Mouse (Mus musculus) hindbrain, embryonic 10.5 days (tissue): ENCODE measurements around the gene Xirp2. TPM values are rescaled to one million over a fixed set of nuclear protein-coding genes. Genes with fewer than 3 reads are reported as not detected.
"Not testable (repeated sequence)": the region's sequence is repeated elsewhere in the genome, so short reads cannot be mapped to it uniquely, and the experiment has no call there.

Experiments
- DNase-seq: peaks from one replicate; pipeline ENCODE4 v3.0.0-alpha.2; 2017; ENCODE audit warnings: low spot score
- H3K27ac ChIP-seq: fragments of 300-500 bp; sonication (generic); 2 replicates; pipeline ENCODE4 v1.5.1; 2016; ENCODE audit warnings: mild to moderate bottlenecking, moderate library complexity
- H3K27me3 ChIP-seq: fragments of 300-500 bp; sonication (generic); 2 replicates; pipeline ENCODE4 v1.6.1; 2016; ENCODE audit warnings: mild to moderate bottlenecking; ENCODE audit not compliant: poor library complexity, insufficient read depth, severe bottlenecking
- H3K36me3 ChIP-seq: fragments of 300-500 bp; sonication (generic); 2 replicates; pipeline ENCODE4 v1.6.1; 2016; ENCODE audit warnings: mild to moderate bottlenecking, moderate library complexity
- H3K4me1 ChIP-seq: fragments of 300-500 bp; sonication (generic); replicated peaks from 2 replicates; pipeline ENCODE4 v1.6.1; 2016; ENCODE audit warnings: mild to moderate bottlenecking
- H3K4me3 ChIP-seq: fragments of 300-500 bp; sonication (generic); 2 replicates; pipeline ENCODE4 v1.5.1; 2016; ENCODE audit warnings: mild to moderate bottlenecking, moderate library complexity
- H3K9me3 ChIP-seq: fragments of 300-500 bp; sonication (generic); 2 replicates; pipeline ENCODE4 v1.6.1; 2016; ENCODE audit warnings: mild to moderate bottlenecking, moderate library complexity
- WGBS: fragments of 180-500 bp; shearing (Covaris S2); methylation state at CpG from one replicate; pipeline ENCODE4 v1.1.7; 2016; 5-methylcytosine and 5-hydroxymethylcytosine counted together
- polyA plus RNA-seq: library from polyadenylated mRNA; unstranded; fragments of >200 nt; fragmentation: Nextera tagmentation; extraction: Ambion mirVana; gene quantifications from 2 replicates; pipeline ENCODE4 v1.2.1, GENCODE M21; 2016

Gene Xirp2
- not detected in 2 replicates for polyA plus RNA-seq

DNA sequence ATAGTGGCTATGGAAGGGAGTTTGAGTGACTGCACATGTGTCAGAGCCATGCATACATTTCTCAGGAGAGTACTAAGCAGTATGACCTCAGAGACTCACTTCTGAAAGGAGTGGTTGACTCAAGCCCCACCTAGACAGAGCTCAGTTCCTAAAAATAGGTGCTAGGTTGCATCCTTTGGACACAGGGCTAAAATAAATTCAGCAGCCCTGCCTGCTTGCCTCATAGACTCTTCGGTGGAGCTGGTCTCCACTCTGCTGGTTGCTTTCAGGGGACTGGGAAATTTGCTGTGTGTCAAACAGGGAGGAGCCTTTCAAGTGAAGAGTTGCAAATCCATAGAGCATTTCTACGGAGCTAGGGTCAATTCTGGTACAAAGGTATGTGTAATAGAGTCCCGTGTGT is at the start of gene Xirp2:
TSS of gene Xirp2 (plus strand) at position 223 of the 400 bp plus-strand sequence.
- H3K27me3 ChIP-seq = no peaks in the 10 kb centered on the region
- H3K4me3 ChIP-seq = no peak within 1 kb of the TSS
- DNase-seq = no peak
- no peak within 1 kb of the TSS for H3K27ac ChIP-seq
- no peaks in the 10 kb centered on the region for H3K9me3 ChIP-seq
- WGBS = 83% methylated on average over 3 of the region's 3 CpGs
- no peaks in the 10 kb centered on the region for H3K36me3 ChIP-seq
- no peaks in the 10 kb centered on the region for H3K4me1 ChIP-seq

- not testable (repeated sequence) for H3K9me3 ChIP-seq, H3K36me3 ChIP-seq, H3K27ac ChIP-seq, H3K4me3 ChIP-seq, DNase-seq, H3K27me3 ChIP-seq, H3K4me1 ChIP-seq
- no CpG with 5 or more reads among the region's 1 CpGs for WGBS
These were observed 32.4 kb upstream of the Xirp2 start, which contains the start of gene Gm21830 for GRCm38 (mm10) chr2:67413425-67413824. Gene Gm21830, plus strand, starts transcription at chr2:67413725.

DNA sequence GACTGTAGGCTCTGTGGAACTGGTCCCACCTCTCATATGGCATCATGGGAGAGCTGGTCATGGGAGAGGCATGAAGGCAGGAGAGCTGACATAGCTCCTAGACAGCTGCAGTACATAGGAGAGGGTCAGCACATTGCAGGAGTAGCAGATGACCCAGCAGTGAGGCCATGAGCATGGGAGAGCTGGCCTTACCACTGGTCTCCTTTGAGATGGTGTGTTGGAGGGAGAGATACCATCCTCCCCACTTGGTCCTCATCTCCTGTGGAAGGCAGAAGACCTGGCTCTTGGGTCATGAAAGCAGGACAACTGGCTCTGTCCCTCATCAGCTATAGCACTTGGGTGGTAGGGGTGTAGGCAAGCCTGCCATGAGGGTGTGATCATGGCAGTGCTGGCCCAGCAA is 24.9 kb upstream of the Xirp2 start:
- Histone ChIP-seq H3K4me3 (no peak overlapping the region), H3K9me3 (no peaks in the 10 kb centered on the region), H3K4me1 (no peaks in the 10 kb centered on the region), H3K27me3 (no peaks in the 10 kb centered on the region), H3K36me3 (no peaks in the 10 kb centered on the region), H3K27ac (no peak overlapping the region)
- DNase-seq = no peak

DNA sequence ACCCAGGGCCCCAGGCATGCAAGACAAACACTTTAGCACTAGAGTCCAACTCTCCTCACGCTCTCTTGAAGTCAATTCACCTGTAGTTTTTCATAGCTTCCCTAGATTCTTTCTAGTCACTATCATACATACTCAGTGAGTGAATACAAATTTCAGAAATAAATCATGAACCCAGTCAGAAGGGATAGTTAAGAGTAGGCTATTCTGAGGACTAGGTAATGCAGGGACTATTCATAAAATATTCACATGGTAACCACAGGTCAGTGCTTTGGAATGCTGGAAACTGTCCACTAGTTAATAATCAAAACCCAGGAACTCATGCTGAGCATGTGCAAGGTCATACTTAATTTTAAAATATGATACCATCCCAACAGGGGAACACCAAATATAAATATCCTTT is 23.0 kb upstream of the Xirp2 start:
- no peaks in the 10 kb centered on the region for H3K36me3 ChIP-seq
- DNase-seq = no peak
- H3K4me3 ChIP-seq = no peak overlapping the region
- H3K4me1 ChIP-seq = no peaks in the 10 kb centered on the region
- 87% methylated on average over 1 of the region's 1 CpGs for WGBS
- H3K27ac ChIP-seq = no peak overlapping the region
- H3K9me3 ChIP-seq = no peaks in the 10 kb centered on the region
- H3K27me3 ChIP-seq = no peaks in the 10 kb centered on the region

DNA sequence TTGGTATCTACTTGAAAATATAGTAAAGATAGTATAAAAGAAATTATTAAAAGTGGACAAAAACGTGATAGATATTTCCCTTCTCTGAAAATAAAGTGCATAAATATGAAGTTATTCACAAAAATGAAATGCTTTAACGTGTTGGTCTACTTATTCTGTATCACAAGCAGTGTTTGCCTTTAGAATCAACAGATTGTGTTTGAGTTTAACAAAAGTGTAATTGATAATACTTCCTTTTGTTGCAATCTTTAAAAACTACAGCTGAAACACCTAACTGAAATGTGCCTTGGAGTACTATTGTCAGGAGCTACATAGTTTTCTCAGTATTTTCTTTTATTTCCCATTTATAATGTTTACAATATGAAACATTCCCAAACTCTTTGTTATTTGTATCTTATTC is 12.7 kb upstream of the Xirp2 start, which contains the start of gene Gm26727:
TSS of gene Gm26727 (minus strand) at position 101 of the 400 bp plus-strand sequence.
- Histone ChIP-seq H3K27ac (no peak within 1 kb of the TSS), H3K9me3 (no peaks in the 10 kb centered on the region), H3K36me3 (no peaks in the 10 kb centered on the region), H3K4me3 (no peak within 1 kb of the TSS), H3K27me3 (no peaks in the 10 kb centered on the region), H3K4me1 (no peaks in the 10 kb centered on the region)
- WGBS = 72% methylated on average over 2 of the region's 2 CpGs
- no peak for DNase-seq

- no peaks in the 10 kb centered on the region for H3K27me3 ChIP-seq
- H3K4me1 ChIP-seq = no peaks in the 10 kb centered on the region
- no peaks in the 10 kb centered on the region for H3K36me3 ChIP-seq
- no peak overlapping the region for H3K4me3 ChIP-seq
- no peak overlapping the region for H3K27ac ChIP-seq
- WGBS = 92% methylated on average over 8 of the region's 8 CpGs
- no peaks in the 10 kb centered on the region for H3K9me3 ChIP-seq
- DNase-seq = no peak
These were observed 7.5 kb upstream of the Xirp2 start for GRCm38 (mm10) chr2:67438309-67438708.

- H3K4me3 ChIP-seq = no peak overlapping the region
- no peaks in the 10 kb centered on the region for H3K9me3 ChIP-seq
- no peak overlapping the region for H3K27ac ChIP-seq
- no peaks in the 10 kb centered on the region for H3K4me1 ChIP-seq
- no peaks in the 10 kb centered on the region for H3K36me3 ChIP-seq
- DNase-seq = no peak
- H3K27me3 ChIP-seq = no peaks in the 10 kb centered on the region
- WGBS = 90% methylated on average over 1 of the region's 1 CpGs
These were observed 970 bp downstream of the Xirp2 start for GRCm38 (mm10) chr2:67446772-67447171.

DNA sequence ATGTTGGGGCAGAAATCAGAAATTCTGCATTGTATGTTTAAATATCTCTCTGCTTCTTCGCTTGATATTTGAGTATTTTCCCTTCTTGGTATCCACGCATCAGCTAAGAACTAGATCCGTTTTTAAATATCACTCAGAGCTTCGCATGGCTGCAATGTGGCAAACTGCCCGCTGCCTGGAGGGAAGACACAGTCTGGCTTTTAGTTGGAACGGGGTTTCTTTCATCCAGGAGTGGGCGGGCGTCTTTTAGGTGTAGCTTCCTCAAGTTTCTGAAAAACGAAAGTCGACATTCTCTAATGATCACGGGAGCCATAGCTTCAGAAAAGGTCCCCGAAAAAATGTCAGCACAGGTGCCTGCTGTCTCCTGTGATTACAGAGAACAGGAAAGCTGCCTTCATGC is 1.4 kb downstream of the Xirp2 start:
- DNase-seq = no peak
- 78% methylated on average over 12 of the region's 12 CpGs for WGBS

GRCm38 (mm10) chr2:67460857-67461256 is 15.1 kb downstream of the Xirp2 start:
- Histone ChIP-seq H3K4me1 (no peaks in the 10 kb centered on the region), H3K27ac (no peak overlapping the region), H3K27me3 (no peaks in the 10 kb centered on the region), H3K36me3 (no peaks in the 10 kb centered on the region), H3K9me3 (no peaks in the 10 kb centered on the region), H3K4me3 (no peak overlapping the region)
- no peak for DNase-seq
- WGBS = 89% methylated on average over 3 of the region's 3 CpGs

More for the DNA sequence above, 1.4 kb downstream of the Xirp2 start:
- no peak overlapping the region for H3K4me3 ChIP-seq
- no peaks in the 10 kb centered on the region for H3K36me3 ChIP-seq
- H3K27me3 ChIP-seq = no peaks in the 10 kb centered on the region
- no peaks in the 10 kb centered on the region for H3K9me3 ChIP-seq
- no peak overlapping the region for H3K27ac ChIP-seq
- no peaks in the 10 kb centered on the region for H3K4me1 ChIP-seq

DNA sequence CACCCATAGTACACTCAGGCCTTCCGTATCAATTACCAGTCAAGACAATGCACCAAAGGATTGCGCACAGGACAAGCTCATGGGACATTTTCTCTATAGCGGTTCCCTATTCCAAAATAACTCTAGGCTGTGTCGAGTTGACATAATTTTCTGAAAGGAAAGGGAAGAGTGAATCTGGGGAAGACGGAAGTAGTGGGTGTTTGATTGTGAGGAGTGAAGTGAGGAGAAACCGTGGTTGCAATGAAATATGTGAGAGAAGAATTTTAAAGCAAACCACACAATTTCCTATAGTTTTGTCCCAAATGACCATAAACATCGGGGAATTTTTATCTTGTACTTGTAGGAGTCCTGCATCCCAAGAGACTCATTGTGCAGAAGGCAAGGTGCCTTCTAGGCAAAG is 21.2 kb downstream of the Xirp2 start:
- H3K9me3 ChIP-seq = no peaks in the 10 kb centered on the region
- no peak for DNase-seq
- no peaks in the 10 kb centered on the region for H3K36me3 ChIP-seq
- H3K27ac ChIP-seq = no peak overlapping the region
- 88% methylated on average over 7 of the region's 7 CpGs for WGBS
- no peak overlapping the region for H3K4me3 ChIP-seq
- no peaks in the 10 kb centered on the region for H3K27me3 ChIP-seq
- no peaks in the 10 kb centered on the region for H3K4me1 ChIP-seq

- not testable (repeated sequence) for DNase-seq, H3K4me1 ChIP-seq, H3K4me3 ChIP-seq, H3K27ac ChIP-seq, H3K36me3 ChIP-seq, H3K27me3 ChIP-seq, H3K9me3 ChIP-seq
- WGBS = 90% methylated on average over 5 of the region's 5 CpGs
These were observed 24.2 kb downstream of the Xirp2 start for GRCm38 (mm10) chr2:67470030-67470429.

DNA sequence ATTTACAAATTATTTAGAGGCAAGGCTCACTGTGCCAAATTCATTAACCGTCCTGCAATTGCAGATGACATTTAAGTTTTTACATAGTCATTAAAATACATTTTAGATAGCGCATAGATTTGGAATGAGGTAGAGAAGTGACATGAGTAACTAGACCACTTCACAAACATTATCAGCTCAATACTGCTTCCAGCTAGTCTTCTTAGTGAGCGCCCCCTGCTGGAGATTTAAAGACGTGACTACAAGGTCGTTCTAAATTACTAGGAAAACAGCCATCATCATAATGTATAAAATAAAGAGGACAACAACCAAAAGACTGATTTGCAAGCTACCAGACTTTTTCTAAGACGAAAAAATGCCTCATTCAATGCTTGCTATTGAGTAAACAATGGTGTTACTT is 32.0 kb downstream of the Xirp2 start:
- Histone ChIP-seq H3K9me3 (no peaks in the 10 kb centered on the region), H3K27me3 (no peaks in the 10 kb centered on the region)
- 18% methylated on average over 6 of the region's 6 CpGs for WGBS

DNA sequence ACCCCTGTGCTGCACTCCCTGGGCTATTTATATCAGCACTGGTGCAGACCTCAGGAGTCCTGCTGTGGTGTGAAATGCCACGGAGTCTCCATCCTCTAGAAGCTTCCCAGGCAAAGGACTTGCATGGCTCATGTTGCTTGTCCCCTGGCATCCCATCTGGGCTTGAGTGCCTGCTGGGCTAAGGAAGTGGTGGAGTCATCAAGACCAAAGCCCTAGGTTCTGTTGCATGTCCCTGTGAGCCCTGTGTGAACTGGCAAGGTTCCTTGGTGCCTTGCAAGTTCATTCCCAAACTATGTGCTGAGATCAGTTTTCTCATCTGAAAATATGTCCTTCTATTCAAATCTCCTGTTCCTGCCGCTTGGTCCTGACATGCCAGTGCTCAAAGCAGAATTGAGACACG is 35.2 kb downstream of the Xirp2 start:
- Histone ChIP-seq H3K4me1 (peaks cover 10% of the 10 kb centered on the region; the same call in 1 of the 2 replicates), H3K4me3 (no peak overlapping the region), H3K27me3 (no peaks in the 10 kb centered on the region), H3K36me3 (no peaks in the 10 kb centered on the region), H3K9me3 (no peaks in the 10 kb centered on the region), H3K27ac (no peak overlapping the region)
- WGBS = 65% methylated on average over 3 of the region's 3 CpGs
- DNase-seq = peak; percentile 5

More for the DNA sequence above, 32.0 kb downstream of the Xirp2 start:
- Histone ChIP-seq H3K4me1 (peaks cover 5% of the 10 kb centered on the region; the same call in 1 of the 2 replicates), H3K4me3 (no peak overlapping the region), H3K27ac (no peak overlapping the region), H3K36me3 (no peaks in the 10 kb centered on the region)
- peak; percentile 43 for DNase-seq

GRCm38 (mm10) chr2:67486721-67487120 is 40.9 kb downstream of the Xirp2 start:
- 91% methylated on average over 6 of the region's 6 CpGs for whole genome bisulfite sequencing
- DNase-seq = no peak
- no peaks in the 10 kb centered on the region for H3K36me3 ChIP-seq

More at GRCm38 (mm10) chr2:67486721-67487120, 40.9 kb downstream of the Xirp2 start:
- Histone ChIP-seq H3K4me3 (no peak overlapping the region), H3K9me3 (no peaks in the 10 kb centered on the region), H3K27ac (no peak overlapping the region; the same call in 1 of the 2 replicates), H3K27me3 (no peaks in the 10 kb centered on the region), H3K4me1 (peaks cover 19% of the 10 kb centered on the region)
